In the genomic region with DNA sequence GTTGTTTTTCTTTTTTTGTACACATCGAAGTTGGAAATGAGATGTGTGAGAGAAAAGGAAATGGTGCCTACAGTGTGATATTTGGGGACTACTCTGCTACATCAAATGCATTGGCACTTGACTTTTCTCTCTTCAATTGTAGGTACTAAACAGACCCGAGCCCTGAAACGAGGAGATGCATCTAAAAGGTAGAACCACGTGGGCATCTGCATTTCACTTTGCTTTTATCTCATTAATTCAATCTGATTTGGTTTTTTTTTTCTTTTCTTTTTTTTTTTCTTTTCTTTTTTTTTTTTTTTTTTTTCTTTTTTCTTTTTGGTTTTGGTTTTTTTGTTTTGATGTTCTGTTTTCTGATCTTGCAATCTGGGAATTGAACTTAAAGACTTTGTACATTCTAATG, we compare ENCODE assay signal across 8 mouse cellular contexts. TPM values are rescaled to one million over a fixed set of nuclear protein-coding genes. Genes with fewer than 3 reads are reported as not detected.
DNase-seq lines count a peak whose midpoint lies in the region; ATAC-seq and TF ChIP-seq lines count a peak whose summit lies in the region.

No protein-coding gene starts in this region.

- no peak overlapping the region for H3K27ac ChIP-seq in lung, embryonic 15.5 days
- peak overlapping the region; percentile 89; the same call in 1 of the 2 replicates for H3K27ac ChIP-seq in embryonic facial prominence, embryonic 10.5 days (replicated peaks)
- H3K27ac ChIP-seq in intestine, postnatal 0 days (ENCODE audit: low read depth, low read length): no peak overlapping the region
- H3K27ac ChIP-seq in neural tube, embryonic 15.5 days (replicated peaks): no peak overlapping the region

- peak overlapping the region; percentile 62 for H3K9ac ChIP-seq in lung, embryonic 15.5 days
- H3K9ac ChIP-seq in intestine, postnatal 0 days (ENCODE audit: low read depth, low read length): no peak overlapping the region
- peak overlapping the region; percentile 77 for H3K9ac ChIP-seq in neural tube, embryonic 15.5 days (replicated peaks)

- H3K9me3 ChIP-seq in lung, embryonic 15.5 days: no peaks in the 10 kb centered on the region
- H3K9me3 ChIP-seq in embryonic facial prominence, embryonic 10.5 days: no peaks in the 10 kb centered on the region
- H3K9me3 ChIP-seq in intestine, postnatal 0 days (ENCODE audit: control insufficient read depth): no peaks in the 10 kb centered on the region
- H3K9me3 ChIP-seq in neural tube, embryonic 15.5 days (replicated peaks): no peaks in the 10 kb centered on the region

- H3K4me2 ChIP-seq in lung, embryonic 15.5 days: peak overlapping the region; percentile 59
- peak overlapping the region; percentile 64 for H3K4me2 ChIP-seq in intestine, postnatal 0 days (replicated peaks; ENCODE audit: low read depth)
- peak overlapping the region; percentile 65 for H3K4me2 ChIP-seq in neural tube, embryonic 15.5 days

- no peak for TF ChIP-seq CTCF in lung, adult 2 months (IDR thresholded peaks at IDR 0.05; ENCODE audit: insufficient read depth, low read length)
- no peak for TF ChIP-seq CTCF in intestine, postnatal 0 days (IDR thresholded peaks at IDR 0.05; ENCODE audit: low read depth)

- WGBS in lung, embryonic 15.5 days: 28% methylated on average over 4 of the region's 4 CpGs
- WGBS in lung, adult 2 months: 26% methylated on average over 4 of the region's 4 CpGs
- WGBS in embryonic facial prominence, embryonic 10.5 days: 26% methylated on average over 4 of the region's 4 CpGs
- 25% methylated on average over 4 of the region's 4 CpGs for WGBS in intestine, postnatal 0 days
- 13% methylated on average over 4 of the region's 4 CpGs for WGBS in neural tube, embryonic 15.5 days

- no peak for ATAC-seq in lung, embryonic 15.5 days (ENCODE audit: borderline replicate concordance, extremely low read depth, low FRiP score, low TSS enrichment)
- no peak for ATAC-seq in intestine, postnatal 0 days
- no peak for ATAC-seq in neural tube, embryonic 15.5 days (ENCODE audit: low FRiP score)

- no peaks in the 10 kb centered on the region for H3K27me3 ChIP-seq in lung, embryonic 15.5 days
- H3K27me3 ChIP-seq in embryonic facial prominence, embryonic 10.5 days (replicated peaks; ENCODE audit: low read depth, poor library complexity, severe bottlenecking): no peaks in the 10 kb centered on the region
- no peaks in the 10 kb centered on the region for H3K27me3 ChIP-seq in intestine, postnatal 0 days (replicated peaks; ENCODE audit: control insufficient read depth, insufficient read depth, low read length)
- no peaks in the 10 kb centered on the region for H3K27me3 ChIP-seq in neural tube, embryonic 15.5 days (replicated peaks)

- TF ChIP-seq POLR2A in lung, adult 2 months (IDR thresholded peaks at IDR 0.05; ENCODE audit: borderline replicate concordance, extremely low read depth, low read depth, low read length): no peak

- DNase-seq in lung, adult 2 months: no peak
- no peak for DNase-seq in embryonic facial prominence, embryonic 10.5 days (ENCODE audit: low spot score)
- DNase-seq in urinary bladder, postnatal 36 days (ENCODE audit: low spot score in 2 of 2): no peak
- no peak for DNase-seq in adrenal gland, adult 2 months
- no peak for DNase-seq in urinary bladder, postnatal 25 days (ENCODE audit: low spot score)

- peak overlapping the region; percentile 82 for H3K4me3 ChIP-seq in lung, embryonic 15.5 days
- no peak overlapping the region for H3K4me3 ChIP-seq in lung, adult 2 months (replicated peaks; ENCODE audit: extremely low read depth, low read depth, low read length)
- H3K4me3 ChIP-seq in embryonic facial prominence, embryonic 10.5 days: peak overlapping the region; percentile 67
- H3K4me3 ChIP-seq in intestine, postnatal 0 days (ENCODE audit: low read depth, low read length): peak overlapping the region; percentile 75; the same call in 1 of the 2 replicates
- peak overlapping the region; percentile 86 for H3K4me3 ChIP-seq in neural tube, embryonic 15.5 days (replicated peaks)

- H3K36me3 ChIP-seq in lung, embryonic 15.5 days: peaks cover 18% of the 10 kb centered on the region
- H3K36me3 ChIP-seq in embryonic facial prominence, embryonic 10.5 days (replicated peaks): peaks cover 25% of the 10 kb centered on the region
- peaks cover 21% of the 10 kb centered on the region for H3K36me3 ChIP-seq in intestine, postnatal 0 days (ENCODE audit: control insufficient read depth, insufficient read depth)
- peaks cover 16% of the 10 kb centered on the region for H3K36me3 ChIP-seq in neural tube, embryonic 15.5 days

- peaks cover 11% of the 10 kb centered on the region for H3K4me1 ChIP-seq in lung, embryonic 15.5 days
- H3K4me1 ChIP-seq in lung, adult 2 months (ENCODE audit: control insufficient read depth, insufficient read depth, low read length): no peaks in the 10 kb centered on the region; the same call in 1 of the 2 replicates
- H3K4me1 ChIP-seq in embryonic facial prominence, embryonic 10.5 days: peaks cover 10% of the 10 kb centered on the region; the same call in 1 of the 2 replicates
- H3K4me1 ChIP-seq in intestine, postnatal 0 days (replicated peaks; ENCODE audit: control insufficient read depth, insufficient read depth, low read length): no peaks in the 10 kb centered on the region
- H3K4me1 ChIP-seq in neural tube, embryonic 15.5 days: peaks cover 13% of the 10 kb centered on the region

RNA-seq across cellular contexts. Expression of a gene that starts 0.7 kb away (rescaled TPM):
- polyA plus RNA-seq in lung, embryonic 15.5 days (2015; fragmentation: Nextera tagmentation; extraction: Ambion mirVana): 23.4 and 24.6 TPM in 2 replicates
- polyA plus RNA-seq in lung, adult 2 months (2012; rRNA removed): 0.80 and 0.85 TPM in 2 replicates
- 40.1 and 40.5 TPM in 2 replicates for polyA plus RNA-seq in embryonic facial prominence, embryonic 10.5 days (2016; fragmentation: Nextera tagmentation; extraction: Ambion mirVana)
- 9.5 and 10.2 TPM in 2 replicates for polyA plus RNA-seq in intestine, postnatal 0 days (2015; fragmentation: Nextera tagmentation; extraction: Ambion mirVana)
- 31.8 and 37.4 TPM in 2 replicates for polyA plus RNA-seq in neural tube, embryonic 15.5 days (2015; fragmentation: Nextera tagmentation; extraction: Ambion mirVana)
- 1 to 10 TPM; 5.3 to 8.3 TPM for total RNA-seq in adrenal gland, adult 2 months (2021)
- 0.26 and 0.66 TPM in 2 replicates for polyA plus RNA-seq in adrenal gland, adult 2 months (2012; rRNA removed)

RNA-seq across cellular contexts. Expression of a gene that starts 1.2 kb away (rescaled TPM):
- polyA plus RNA-seq in lung, embryonic 15.5 days (2015; fragmentation: Nextera tagmentation; extraction: Ambion mirVana): 14.4 and 14.7 TPM in 2 replicates
- 1.5 and 2.5 TPM in 2 replicates for polyA plus RNA-seq in lung, adult 2 months (2012; rRNA removed)
- 20.0 and 21.8 TPM in 2 replicates for polyA plus RNA-seq in embryonic facial prominence, embryonic 10.5 days (2016; fragmentation: Nextera tagmentation; extraction: Ambion mirVana)
- polyA plus RNA-seq in intestine, postnatal 0 days (2015; fragmentation: Nextera tagmentation; extraction: Ambion mirVana): 8.4 and 8.5 TPM in 2 replicates
- 21.4 and 25.6 TPM in 2 replicates for polyA plus RNA-seq in neural tube, embryonic 15.5 days (2015; fragmentation: Nextera tagmentation; extraction: Ambion mirVana)
- 10 to 100 TPM; 13.2 to 14.5 TPM for total RNA-seq in adrenal gland, adult 2 months (2021)
- polyA plus RNA-seq in adrenal gland, adult 2 months (2012; rRNA removed): 1.5 and 2.5 TPM in 2 replicates
